Comparison of ENCODE assay signal across 8 mouse cellular contexts in genomic region chr10:80147146-80147718, GRCm38 (mm10). TPM values are rescaled to one million over a fixed set of nuclear protein-coding genes. Genes with fewer than 3 reads are reported as not detected.
A peak's percentile ranks its signal among the peaks of the same experiment; 100 is the strongest.
DNase-seq lines count a peak whose midpoint lies in the region; ATAC-seq and TF ChIP-seq lines count a peak whose summit lies in the region.

No protein-coding gene starts in this region.

- 0 out of 2 replicates have a peak, but pooled peaks cover 2% of the 10 kb centered on the region for H3K4me1 ChIP-seq in bone marrow macrophage, adult 2 months (ENCODE audit: control insufficient read depth, insufficient read depth, low read length)
- peaks cover 85% of the 10 kb centered on the region for H3K4me1 ChIP-seq in liver, embryonic 12.5 days

- H3K36me3 ChIP-seq in liver, embryonic 12.5 days, result peaks cover 64% of the 10 kb centered on the region

- H3K27me3 ChIP-seq in liver, embryonic 12.5 days (replicated peaks), result no peaks in the 10 kb centered on the region

- TF ChIP-seq CTCF in bone marrow macrophage, adult 2 months (IDR thresholded peaks at IDR 0.05; ENCODE audit: low read depth, low read length), result no peak

- H3K4me2 ChIP-seq in liver, embryonic 12.5 days, result peak overlapping the region; percentile 98

- H3K9ac ChIP-seq in liver, embryonic 12.5 days, result peak overlapping the region; percentile 91

- WGBS in liver, embryonic 12.5 days (ENCODE audit: insufficient replicate concordance), result 23% methylated on average over 5 of the region's 5 CpGs

- no peaks in the 10 kb centered on the region for H3K9me3 ChIP-seq in liver, embryonic 12.5 days (replicated peaks)

- H3K4me3 ChIP-seq in bone marrow macrophage, adult 2 months (ENCODE audit: insufficient read depth, low read length), result no peak overlapping the region
- peak overlapping the region; percentile 85 for H3K4me3 ChIP-seq in liver, embryonic 12.5 days

- peak; percentile 43 for DNase-seq in kidney, adult 18-20 months
- DNase-seq in kidney, postnatal 10 days, result no peak
- DNase-seq in heart, postnatal 4 days, result peak; percentile 45
- DNase-seq in c-Kit-positive CD71-positive TER-119-positive erythroid progenitor cells, embryonic 14.5 days (ENCODE audit: low spot score), result no peak
- DNase-seq in urinary bladder, postnatal 10 days (ENCODE audit: low spot score), result no peak

- no peak for TF ChIP-seq POLR2A in bone marrow macrophage, adult 2 months (IDR thresholded peaks at IDR 0.05; ENCODE audit: borderline replicate concordance, low read depth, low read length)

- ATAC-seq in liver, embryonic 12.5 days, result no peak
- no peak for ATAC-seq in megakaryocyte progenitor cell, adult 5-6 weeks (replicated peaks; ENCODE audit: poor library complexity)

- peak overlapping the region; percentile 61 for H3K27ac ChIP-seq in bone marrow macrophage, adult 2 months (ENCODE audit: insufficient read depth, low read depth, low read length)
- H3K27ac ChIP-seq in liver, embryonic 12.5 days, result peak overlapping the region; percentile 98

RNA-seq across cellular contexts. Expression of gene Midn, which starts 0.8 kb away (rescaled TPM):
- 32.9 and 40.5 TPM in 2 replicates for polyA plus RNA-seq in bone marrow macrophage, adult 2 months (2012; ENCODE audit: insufficient read depth, insufficient read length, missing spikeins)
- 100 to 1,000 TPM; 145 to 163 TPM for total RNA-seq in heart, postnatal 4 days (2021)
- polyA plus RNA-seq in liver, embryonic 12.5 days (2016; fragmentation: Nextera tagmentation; extraction: Ambion mirVana), result 5.7 and 6.3 TPM in 2 replicates
- total RNA-seq in megakaryocyte progenitor cell, adult 5-6 weeks (2015), result 21.4 and 22.2 TPM in 2 replicates
- total RNA-seq in megakaryocyte progenitor cell, adult 5-6 weeks (2017), result 12.7 and 17.9 TPM in 2 replicates

RNA-seq across cellular contexts. Expression of gene Cbarp, which starts 6.6 kb away (rescaled TPM):
- 2.0 and 2.9 TPM in 2 replicates for polyA plus RNA-seq in bone marrow macrophage, adult 2 months (2012; ENCODE audit: insufficient read depth, insufficient read length, missing spikeins)
- 1 to 10 TPM; 3.7 to 5.1 TPM for total RNA-seq in heart, postnatal 4 days (2021)
- 0.94 and 0.96 TPM in 2 replicates for polyA plus RNA-seq in liver, embryonic 12.5 days (2016; fragmentation: Nextera tagmentation; extraction: Ambion mirVana)
- total RNA-seq in megakaryocyte progenitor cell, adult 5-6 weeks (2015), result 3.8 and 4.8 TPM in 2 replicates
- total RNA-seq in megakaryocyte progenitor cell, adult 5-6 weeks (2017), result 2.0 and 2.2 TPM in 2 replicates

RNA-seq across cellular contexts. Expression of gene Atp5d, which starts 8.8 kb away (rescaled TPM):
- polyA plus RNA-seq in bone marrow macrophage, adult 2 months (2012; ENCODE audit: insufficient read depth, insufficient read length, missing spikeins), result 198 TPM in 2 replicates
- 1,000 to 10,000 TPM in 1 of 2 experiments, 100 to 1,000 TPM in 1; 966 to 1,003 TPM for total RNA-seq in heart, postnatal 4 days (2021)
- polyA plus RNA-seq in liver, embryonic 12.5 days (2016; fragmentation: Nextera tagmentation; extraction: Ambion mirVana), result 393 and 419 TPM in 2 replicates
- total RNA-seq in megakaryocyte progenitor cell, adult 5-6 weeks (2015), result 187 and 199 TPM in 2 replicates
- 37.6 and 39.3 TPM in 2 replicates for total RNA-seq in megakaryocyte progenitor cell, adult 5-6 weeks (2017)

RNA-seq across cellular contexts. Expression of gene Cirbp, which starts 18.6 kb away (rescaled TPM):
- polyA plus RNA-seq in bone marrow macrophage, adult 2 months (2012; ENCODE audit: insufficient read depth, insufficient read length, missing spikeins), result 48.0 and 49.8 TPM in 2 replicates
- 100 to 1,000 TPM; 163 to 193 TPM for total RNA-seq in heart, postnatal 4 days (2021)
- 22.1 and 27.3 TPM in 2 replicates for polyA plus RNA-seq in liver, embryonic 12.5 days (2016; fragmentation: Nextera tagmentation; extraction: Ambion mirVana)
- total RNA-seq in megakaryocyte progenitor cell, adult 5-6 weeks (2015), result 16.1 and 18.4 TPM in 2 replicates
- total RNA-seq in megakaryocyte progenitor cell, adult 5-6 weeks (2017), result 35.4 and 60.4 TPM in 2 replicates

RNA-seq across cellular contexts. Expression of gene 1600002K03Rik, which starts 25.5 kb away (rescaled TPM):
- 22.7 and 23.9 TPM in 2 replicates for polyA plus RNA-seq in bone marrow macrophage, adult 2 months (2012; ENCODE audit: insufficient read depth, insufficient read length, missing spikeins)
- 1 to 10 TPM; 1.9 to 4.9 TPM for total RNA-seq in heart, postnatal 4 days (2021)
- polyA plus RNA-seq in liver, embryonic 12.5 days (2016; fragmentation: Nextera tagmentation; extraction: Ambion mirVana), result 14.0 and 16.4 TPM in 2 replicates
- 17.2 and 18.2 TPM in 2 replicates for total RNA-seq in megakaryocyte progenitor cell, adult 5-6 weeks (2015)
- 13.4 and 13.5 TPM in 2 replicates for total RNA-seq in megakaryocyte progenitor cell, adult 5-6 weeks (2017)

Comparison
In these comparisons a context has a peak if more than half of its experiments do, and no peak if none do; other contexts are left out.
1. DNase-seq: peak in kidney, adult 18-20 months (single experiment) and heart, postnatal 4 days (single experiment); none in kidney, postnatal 10 days (single experiment), c-Kit-positive CD71-positive TER-119-positive erythroid progenitor cells, embryonic 14.5 days (single experiment) and urinary bladder, postnatal 10 days (single experiment).
2. RNA of gene Midn, which starts 0.8 kb away (total RNA-seq): 145 to 163 TPM in heart, postnatal 4 days; 12.7 to 22.2 TPM in megakaryocyte progenitor cell, adult 5-6 weeks; every median in the first group is over 4 times any median in the second.
3. RNA of gene Atp5d, which starts 8.8 kb away (total RNA-seq): 966 to 1,003 TPM in heart, postnatal 4 days; 37.6 to 199 TPM in megakaryocyte progenitor cell, adult 5-6 weeks; every median in the first group is over 4 times any median in the second.